Mouse (Mus musculus): ENCODE results near the gene Aox4. TPM values are rescaled to one million over a fixed set of nuclear protein-coding genes. Genes with fewer than 3 reads are reported as not detected.

The Aox4 gene
- polyA plus RNA-seq, 1 experiment = 0.51 TPM

DNA sequence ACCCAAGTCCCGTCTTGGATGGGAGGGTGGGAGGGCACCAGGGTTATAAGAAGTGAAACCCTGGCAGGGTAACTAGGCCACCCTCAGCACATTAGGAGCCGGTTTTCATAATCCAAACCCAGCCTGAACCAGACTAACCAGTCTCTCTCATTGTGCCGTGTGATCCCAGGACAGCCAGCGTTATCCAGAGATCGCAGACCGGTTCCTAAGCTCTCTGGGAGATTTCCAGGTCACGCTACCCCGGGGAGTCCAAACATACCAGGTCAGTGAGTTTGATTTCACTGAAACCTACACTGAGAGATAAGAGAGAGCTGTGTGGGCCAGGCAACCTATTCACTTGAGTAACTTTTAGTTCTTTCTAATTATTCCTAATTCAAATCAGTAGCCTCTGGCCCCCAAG, 97.0 kb downstream of the Aox4 start:
- no peak for DNase-seq
- Histone ChIP-seq H3K4me3 (replicated peaks; ENCODE audit: extremely low read depth, low read depth, low read length) (no peak overlapping the region), H3K4me1 (ENCODE audit: control insufficient read depth, insufficient read depth, low read length) (no peaks in the 10 kb centered on the region)
- TF ChIP-seq CTCF (IDR thresholded peaks at IDR 0.05; ENCODE audit: insufficient read depth, low read length) = no peak
- no peak for TF ChIP-seq POLR2A (IDR thresholded peaks at IDR 0.05; ENCODE audit: borderline replicate concordance, extremely low read depth, low read depth, low read length)
- WGBS = 64% methylated on average over 8 of the region's 8 CpGs

DNA sequence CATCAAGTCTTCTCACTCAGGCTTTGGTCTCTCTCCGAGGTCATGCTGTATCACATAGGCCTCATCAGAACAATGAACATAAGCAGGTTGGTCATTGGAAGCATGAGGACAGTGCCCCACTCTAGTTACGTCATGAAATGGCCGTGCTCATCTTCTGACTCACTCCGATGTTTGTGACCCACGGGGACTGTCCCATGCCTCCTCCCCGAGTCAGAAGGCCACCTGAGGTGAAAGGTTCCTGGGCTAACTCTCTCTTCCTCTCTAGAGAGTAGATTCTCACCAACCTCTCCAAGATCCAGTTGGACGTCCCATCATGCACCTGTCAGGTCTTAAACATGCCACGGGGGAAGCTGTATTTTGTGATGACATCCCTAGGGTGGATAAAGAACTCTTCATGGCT, 98.4 kb downstream of the Aox4 start:
- no peak for TF ChIP-seq CTCF (IDR thresholded peaks at IDR 0.05; ENCODE audit: insufficient read depth, low read length)
- no peak for TF ChIP-seq POLR2A (IDR thresholded peaks at IDR 0.05; ENCODE audit: borderline replicate concordance, extremely low read depth, low read depth, low read length)
- WGBS = 83% methylated on average over 8 of the region's 8 CpGs
- no peaks in the 10 kb centered on the region for H3K4me1 ChIP-seq (ENCODE audit: control insufficient read depth, insufficient read depth, low read length)
- no peak for DNase-seq
- no peak overlapping the region for H3K4me3 ChIP-seq (replicated peaks; ENCODE audit: extremely low read depth, low read depth, low read length)

DNA sequence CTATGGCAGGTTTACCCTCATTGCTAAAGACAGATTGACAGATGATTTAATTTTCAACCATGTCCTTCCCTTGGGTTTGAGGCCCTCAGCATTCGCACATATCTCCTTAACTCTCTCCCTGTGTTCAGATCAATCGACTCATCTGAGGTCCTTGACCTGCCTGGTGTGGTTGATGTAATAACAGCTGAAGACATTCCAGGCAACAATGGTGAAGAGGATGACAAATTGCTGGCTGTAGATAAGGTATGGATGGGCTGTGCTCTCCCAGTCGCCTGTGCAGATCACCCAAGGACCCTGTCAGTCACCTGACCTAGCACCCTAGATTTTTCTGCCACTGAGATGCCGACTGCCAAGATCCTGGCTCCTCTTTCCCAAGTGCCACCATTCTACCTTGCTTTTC, 99.7 kb downstream of the Aox4 start:
- Histone ChIP-seq H3K4me3 (replicated peaks; ENCODE audit: extremely low read depth, low read depth, low read length) (no peak overlapping the region), H3K4me1 (ENCODE audit: control insufficient read depth, insufficient read depth, low read length) (no peaks in the 10 kb centered on the region)
- DNase-seq = no peak
- no peak for TF ChIP-seq POLR2A (IDR thresholded peaks at IDR 0.05; ENCODE audit: borderline replicate concordance, extremely low read depth, low read depth, low read length)
- no peak for TF ChIP-seq CTCF (IDR thresholded peaks at IDR 0.05; ENCODE audit: insufficient read depth, low read length)
- 47% methylated on average over 4 of the region's 4 CpGs for WGBS

DNA sequence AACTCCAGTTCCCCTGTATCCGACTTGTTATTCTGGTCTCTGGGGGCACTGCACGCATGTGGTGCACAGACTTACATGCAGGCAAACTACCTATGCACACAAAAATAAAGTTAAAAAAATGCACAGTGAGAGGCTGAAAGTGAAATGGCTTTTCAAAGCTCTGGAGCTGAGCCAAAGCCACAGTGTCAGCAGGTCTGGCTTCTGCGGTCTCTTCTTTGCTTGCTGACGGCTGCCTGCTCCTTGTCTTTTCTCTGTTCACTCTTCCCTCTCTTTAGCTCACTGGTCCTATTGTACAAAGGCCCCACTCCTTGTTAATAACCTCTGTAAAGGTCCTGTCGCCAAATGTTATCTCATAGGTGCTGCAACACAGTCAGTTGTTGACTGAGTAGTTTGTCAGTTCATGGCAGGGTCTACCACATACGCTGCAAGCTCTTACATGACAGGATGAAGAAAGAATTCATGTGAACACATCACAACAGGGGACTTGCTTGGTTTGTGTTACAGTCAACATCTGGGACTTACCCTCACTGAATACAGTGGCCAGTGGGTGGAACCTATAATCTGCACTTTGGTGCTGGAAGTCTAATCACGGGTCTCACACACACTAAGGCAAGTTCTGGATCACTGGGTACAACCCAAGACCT, 101.1 kb downstream of the Aox4 start:
- H3K4me3 ChIP-seq (replicated peaks; ENCODE audit: extremely low read depth, low read depth, low read length) = no peak overlapping the region
- WGBS = 63% methylated on average over 7 of the region's 7 CpGs
- TF ChIP-seq CTCF (IDR thresholded peaks at IDR 0.05; ENCODE audit: insufficient read depth, low read length) (no peak), POLR2A (IDR thresholded peaks at IDR 0.05; ENCODE audit: borderline replicate concordance, extremely low read depth, low read depth, low read length) (no peak)
- DNase-seq = no peak
- H3K4me1 ChIP-seq (ENCODE audit: control insufficient read depth, insufficient read depth, low read length) = no peaks in the 10 kb centered on the region

DNA sequence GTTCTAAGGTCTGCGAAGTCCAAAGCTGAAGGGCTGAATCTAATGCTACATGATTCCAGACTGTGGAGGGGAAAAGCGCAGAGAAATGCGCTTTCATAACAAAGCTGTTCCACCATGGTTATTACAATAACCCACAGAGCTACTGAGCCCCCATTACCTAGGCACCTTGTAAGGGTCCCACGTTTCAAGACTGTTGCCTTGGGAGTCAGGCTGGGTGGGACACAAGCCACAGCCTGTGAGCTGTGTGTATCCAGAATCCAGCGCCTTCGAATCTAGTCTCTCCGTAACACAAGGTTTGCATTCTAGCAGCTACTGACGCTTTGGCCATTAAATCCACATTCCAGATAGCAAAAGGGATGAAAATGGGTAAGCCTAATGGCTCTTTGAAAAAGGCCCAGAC, 103.0 kb downstream of the Aox4 start:
- no peak for DNase-seq

DNA sequence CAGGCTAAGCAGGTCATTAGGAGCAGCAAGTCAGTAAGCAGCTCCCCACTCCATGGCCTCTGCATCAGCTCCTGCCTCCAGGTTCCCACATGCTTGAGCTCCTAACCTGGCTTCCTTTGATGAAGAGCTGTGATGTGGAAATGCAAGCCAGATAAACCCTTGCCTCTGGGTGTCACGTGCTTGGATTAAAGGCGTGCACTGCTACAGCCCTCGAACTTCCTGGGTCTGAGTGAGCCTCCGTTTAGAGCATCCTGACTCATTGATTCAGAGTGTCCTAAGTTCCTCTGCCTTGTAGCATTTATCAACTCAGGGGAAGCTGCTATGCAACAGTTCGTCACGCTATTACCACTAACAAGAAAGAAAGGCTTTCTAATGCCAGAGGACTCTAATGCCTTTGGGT, 105.3 kb downstream of the Aox4 start:
- WGBS = 59% methylated on average over 6 of the region's 6 CpGs
- H3K4me1 ChIP-seq (ENCODE audit: control insufficient read depth, insufficient read depth, low read length) = no peaks in the 10 kb centered on the region
- no peak for DNase-seq
- no peak overlapping the region for H3K4me3 ChIP-seq (replicated peaks; ENCODE audit: extremely low read depth, low read depth, low read length)
- TF ChIP-seq POLR2A (IDR thresholded peaks at IDR 0.05; ENCODE audit: borderline replicate concordance, extremely low read depth, low read depth, low read length) (no peak), CTCF (IDR thresholded peaks at IDR 0.05; ENCODE audit: insufficient read depth, low read length) (no peak)

More for the DNA sequence above, 103.0 kb downstream of the Aox4 start:
- TF ChIP-seq POLR2A (IDR thresholded peaks at IDR 0.05; ENCODE audit: borderline replicate concordance, extremely low read depth, low read depth, low read length) (no peak), CTCF (IDR thresholded peaks at IDR 0.05; ENCODE audit: insufficient read depth, low read length) (no peak)
- 90% methylated on average over 8 of the region's 8 CpGs for WGBS
- no peaks in the 10 kb centered on the region for H3K4me1 ChIP-seq (ENCODE audit: control insufficient read depth, insufficient read depth, low read length)
- H3K4me3 ChIP-seq (replicated peaks; ENCODE audit: extremely low read depth, low read depth, low read length) = no peak overlapping the region

Other genes starting within 250 kb of the Aox4 start
- 0.10 and 0.39 TPM in 2 replicates for gene Sgo2a, start 214.4 kb upstream of the Aox4 start, polyA plus RNA-seq (2012; rRNA removed)
- gene Kctd18, start 191.4 kb upstream of the Aox4 start, polyA plus RNA-seq (2012; rRNA removed) = 6.3 and 9.7 TPM in 2 replicates
- gene Aox1, start 180.5 kb upstream of the Aox4 start, polyA plus RNA-seq (2012; rRNA removed) = 9.5 and 18.0 TPM in 2 replicates
- 23.9 and 41.6 TPM in 2 replicates for gene Aox3, start 97.3 kb upstream of the Aox4 start, polyA plus RNA-seq (2012; rRNA removed)
- gene Aox2, start 67.9 kb downstream of the Aox4 start, polyA plus RNA-seq (2012; rRNA removed) = not detected in 2 replicates
- gene Bzw1, start 182.5 kb downstream of the Aox4 start, polyA plus RNA-seq (2012; rRNA removed) = 14.5 and 20.3 TPM in 2 replicates
- 46.5 and 89.9 TPM in 2 replicates for gene Clk1, start 213.7 kb downstream of the Aox4 start, polyA plus RNA-seq (2012; rRNA removed)
- 13.9 and 19.2 TPM in 2 replicates for gene Nif3l1, start 234.8 kb downstream of the Aox4 start, polyA plus RNA-seq (2012; rRNA removed)
- gene Ppil3, start 235.1 kb downstream of the Aox4 start, polyA plus RNA-seq (2012; rRNA removed) = 9.8 and 15.0 TPM in 2 replicates